Mouse (Mus musculus) midbrain, embryonic 16.5 days (tissue): Measurements from ENCODE around the gene March9. TPM values are rescaled to one million over a fixed set of nuclear protein-coding genes. Genes with fewer than 3 reads are reported as not detected.
A peak's percentile ranks its signal among the peaks of the same experiment; 100 is the strongest.
"Not testable (repeated sequence)": the region's sequence is repeated elsewhere in the genome, so short reads cannot be mapped to it uniquely, and the experiment has no call there.

Experiments
- ATAC-seq: fragments of 200-750 bp; cut with Nextera tagmentation; 2 replicates; pipeline ENCODE4 v1.8.0; 2017; ENCODE audit warnings: moderate TSS enrichment
- H3K27ac ChIP-seq: fragments of 300-500 bp; sonication (generic); 2 replicates; pipeline ENCODE4 v1.5.1; 2014; ENCODE audit warnings: mild to moderate bottlenecking, low read length, mixed read lengths
- H3K27me3 ChIP-seq: fragments of 300-500 bp; sonication (generic); 2 replicates; pipeline ENCODE4 v1.6.1; 2014; ENCODE audit warnings: low read depth, low read length, mixed read lengths; ENCODE audit not compliant: control insufficient read depth, insufficient read depth
- H3K36me3 ChIP-seq: fragments of 300-500 bp; sonication (generic); 2 replicates; pipeline ENCODE4 v1.6.1; 2014; ENCODE audit warnings: mild to moderate bottlenecking, low read length, moderate library complexity, mixed read lengths; ENCODE audit not compliant: control insufficient read depth, insufficient read depth
- H3K4me1 ChIP-seq: fragments of 300-500 bp; sonication (generic); 2 replicates; pipeline ENCODE4 v1.6.1; 2014; ENCODE audit warnings: mild to moderate bottlenecking, low read length, mixed read lengths; ENCODE audit not compliant: control insufficient read depth, insufficient read depth
- H3K4me2 ChIP-seq: fragments of 300-500 bp; sonication (generic); 2 replicates; pipeline ENCODE4 v1.6.1; 2014; ENCODE audit warnings: mild to moderate bottlenecking, low read length, mixed read lengths
- H3K4me3 ChIP-seq: fragments of 300-500 bp; sonication (generic); 2 replicates; pipeline ENCODE4 v1.5.1; 2014; ENCODE audit warnings: low read depth, mild to moderate bottlenecking, low read length, moderate library complexity, mixed read lengths
- H3K9ac ChIP-seq: fragments of 300-500 bp; sonication (generic); 2 replicates; pipeline ENCODE4 v1.6.1; 2014; ENCODE audit warnings: low read depth, low read length, mixed read lengths
- H3K9me3 ChIP-seq: fragments of 300-500 bp; sonication (generic); replicated peaks from 2 replicates; pipeline ENCODE4 v1.6.1; 2014; ENCODE audit warnings: mild to moderate bottlenecking, low read length, mixed read lengths; ENCODE audit not compliant: control insufficient read depth, poor library complexity, severe bottlenecking
- WGBS: fragments of 180-500 bp; shearing (Covaris S2); extraction: QIAGEN DNeasy Blood & Tissue Kit; methylation state at CpG from one replicate; pipeline ENCODE4 v1.1.7; 2014; 5-methylcytosine and 5-hydroxymethylcytosine counted together
- polyA plus RNA-seq: library from polyadenylated mRNA; unstranded; fragments of >200 nt; fragmentation: Nextera tagmentation; extraction: Ambion mirVana; gene quantifications from 2 replicates; pipeline ENCODE4 v1.2.1, GENCODE M21; 2015

Gene March9
- polyA plus RNA-seq, 1 experiment from 2014 or later: 6.3 TPM

DNA sequence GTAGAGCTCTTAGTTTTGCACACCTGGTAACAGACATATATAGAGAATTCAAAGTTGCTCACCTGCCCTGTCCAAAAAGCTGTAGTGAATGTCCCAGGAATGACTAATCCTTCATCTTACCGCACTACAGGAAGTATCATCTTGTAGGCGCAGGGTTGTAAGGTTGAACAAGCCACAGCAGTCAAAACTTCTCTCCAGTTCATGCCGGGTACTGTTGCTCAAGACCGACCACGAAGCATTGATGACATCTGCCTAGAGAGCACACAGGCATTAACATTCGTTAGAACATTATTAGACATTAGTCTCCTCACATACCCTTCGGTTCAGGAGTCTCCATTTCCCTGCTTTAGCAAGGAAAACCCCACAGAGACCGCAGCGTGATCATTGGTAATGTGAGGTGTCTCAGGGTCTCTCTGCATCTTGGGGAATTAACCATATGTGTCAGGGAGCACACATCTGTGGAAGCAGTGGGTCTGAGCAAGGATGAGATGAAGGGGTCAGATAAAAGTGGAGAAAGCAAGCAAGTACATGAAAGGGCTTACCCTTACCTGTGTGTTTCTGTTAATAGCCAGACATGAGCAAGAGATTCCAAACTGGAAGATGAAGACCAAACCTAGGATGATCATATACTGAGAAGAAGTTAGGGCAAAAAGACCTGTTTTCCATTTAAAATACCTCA, 8.5 kb upstream of the March9 start:
- Histone ChIP-seq H3K9ac (0 out of 2 replicates have a peak overlapping the region, but pooled peaks have one; percentile 75), H3K4me1 (peaks cover 32% of the 10 kb centered on the region), H3K27ac (peak overlapping the region; percentile 24; the same call in 1 of the 2 replicates), H3K9me3 (no peaks in the 10 kb centered on the region), H3K4me2 (peak overlapping the region; percentile 97), H3K4me3 (peak overlapping the region; percentile 49; the same call in 1 of the 2 replicates), H3K27me3 (no peaks in the 10 kb centered on the region), H3K36me3 (peaks cover 35% of the 10 kb centered on the region)
- whole genome bisulfite sequencing: 80% methylated on average over 9 of the region's 9 CpGs
- ATAC-seq: no peak

DNA sequence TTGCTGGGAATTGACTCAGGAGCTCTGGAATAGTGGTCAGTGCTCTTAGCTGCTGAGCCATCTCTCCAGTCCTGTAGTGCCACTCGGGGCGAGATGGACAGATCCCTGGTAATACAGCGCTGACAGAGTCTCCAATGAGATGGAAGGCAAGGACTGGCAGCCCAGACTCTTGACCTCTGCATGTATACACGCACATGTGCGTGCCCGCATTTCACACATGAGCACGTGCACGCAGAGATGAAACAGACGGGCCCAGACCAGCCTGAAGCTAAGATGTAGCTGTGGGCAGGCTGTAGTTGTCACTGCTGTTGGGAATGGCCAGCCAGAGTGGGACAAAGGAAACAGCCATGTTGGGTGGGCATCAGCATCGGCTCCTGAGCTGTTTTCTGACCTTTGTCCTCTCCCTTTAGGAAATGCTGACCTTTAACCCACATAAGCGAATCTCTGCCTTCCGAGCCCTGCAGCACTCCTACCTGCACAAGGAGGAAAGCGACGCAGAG, 6.6 kb upstream of the March9 start:
- no peak overlapping the region for H3K4me2 ChIP-seq
- 87% methylated on average over 14 of the region's 14 CpGs for WGBS
- H3K9ac ChIP-seq: no peak overlapping the region
- peaks cover 39% of the 10 kb centered on the region for H3K4me1 ChIP-seq
- no peak overlapping the region for H3K4me3 ChIP-seq
- H3K27ac ChIP-seq: no peak overlapping the region
- ATAC-seq: no peak
- H3K36me3 ChIP-seq: peaks cover 35% of the 10 kb centered on the region
- H3K9me3 ChIP-seq: no peaks in the 10 kb centered on the region
- no peaks in the 10 kb centered on the region for H3K27me3 ChIP-seq

DNA sequence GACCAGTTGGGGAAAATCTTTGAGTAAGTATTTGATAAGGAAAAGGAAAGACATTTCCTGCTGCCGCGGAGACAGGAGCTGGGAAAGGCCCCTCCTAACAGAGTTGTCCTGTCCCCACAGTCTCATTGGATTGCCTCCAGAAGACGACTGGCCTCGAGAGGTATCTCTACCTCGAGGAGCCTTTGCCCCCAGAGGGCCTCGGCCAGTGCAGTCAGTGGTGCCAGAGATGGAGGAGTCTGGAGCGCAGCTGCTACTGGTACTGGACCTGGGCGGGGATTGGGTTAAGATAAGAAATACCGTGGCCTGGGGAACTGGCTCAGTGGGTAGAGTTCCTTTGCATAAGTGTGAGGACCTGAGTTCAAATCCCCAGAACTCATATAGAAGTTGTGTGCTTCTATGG, 6.0 kb upstream of the March9 start:
- Histone ChIP-seq H3K9me3 (no peaks in the 10 kb centered on the region), H3K36me3 (peaks cover 35% of the 10 kb centered on the region), H3K4me1 (peaks cover 36% of the 10 kb centered on the region), H3K27ac (no peak overlapping the region), H3K4me2 (no peak overlapping the region), H3K27me3 (no peaks in the 10 kb centered on the region), H3K9ac (no peak overlapping the region), H3K4me3 (no peak overlapping the region)
- 93% methylated on average over 9 of the region's 9 CpGs for WGBS
- no peak for ATAC-seq

- Histone ChIP-seq H3K4me1 (peaks cover 31% of the 10 kb centered on the region), H3K4me3 (peak overlapping the region; percentile 75), H3K27ac (peak overlapping the region; percentile 95), H3K4me2 (peak overlapping the region; percentile 65), H3K9me3 (no peaks in the 10 kb centered on the region), H3K36me3 (peaks cover 35% of the 10 kb centered on the region), H3K9ac (peak overlapping the region; percentile 84), H3K27me3 (no peaks in the 10 kb centered on the region)
- peak; percentile 4; the same call in 1 of the 2 replicates for ATAC-seq
- 12% methylated on average over 37 of the region's 37 CpGs for WGBS
Measured at GRCm38 (mm10) chr10:127063913-127064870, 4.2 kb upstream of the March9 start.

- Histone ChIP-seq H3K9me3 (no peaks in the 10 kb centered on the region), H3K27ac (peak within 1 kb of the TSS; percentile 95), H3K9ac (peak within 1 kb of the TSS; percentile 84), H3K4me1 (peaks cover 27% of the 10 kb centered on the region), H3K27me3 (no peaks in the 10 kb centered on the region), H3K36me3 (peaks cover 34% of the 10 kb centered on the region), H3K4me2 (peak within 1 kb of the TSS; percentile 65), H3K4me3 (peak within 1 kb of the TSS; percentile 75)
- peak; percentile 86 for ATAC-seq
- WGBS: under 1% methylated on average over 44 of the region's 46 CpGs
Measured at GRCm38 (mm10) chr10:127063239-127063872, 3.4 kb upstream of the March9 start, which contains the start of gene Cdk4. TSS of gene Cdk4 (plus strand) at chr10:127063534.

GRCm38 (mm10) chr10:127062503-127062902, 2.5 kb upstream of the March9 start:
- no peak for ATAC-seq
- Histone ChIP-seq H3K9ac (no peak overlapping the region), H3K27me3 (no peaks in the 10 kb centered on the region), H3K4me3 (no peak overlapping the region), H3K27ac (peak overlapping the region; percentile 87), H3K4me2 (peak overlapping the region; percentile 54), H3K4me1 (peaks cover 31% of the 10 kb centered on the region), H3K9me3 (no peaks in the 10 kb centered on the region), H3K36me3 (peaks cover 25% of the 10 kb centered on the region)
- 77% methylated on average over 5 of the region's 5 CpGs for WGBS

- H3K4me3 ChIP-seq, H3K9ac ChIP-seq, H3K27me3 ChIP-seq, H3K9me3 ChIP-seq, ATAC-seq, H3K4me2 ChIP-seq: not testable (repeated sequence)
- H3K27ac ChIP-seq: peak overlapping the region; percentile 87
- peaks cover 32% of the 10 kb centered on the region for H3K4me1 ChIP-seq
- H3K36me3 ChIP-seq: peaks cover 27% of the 10 kb centered on the region
- 92% methylated on average over 4 of the region's 4 CpGs for WGBS
Measured at GRCm38 (mm10) chr10:127062101-127062500, 2.1 kb upstream of the March9 start.

GRCm38 (mm10) chr10:127061513-127061912, 1.5 kb upstream of the March9 start:
- H3K4me2 ChIP-seq: peak overlapping the region; percentile 82
- H3K4me3 ChIP-seq: peak overlapping the region; percentile 85; the same call in 1 of the 2 replicates
- H3K9ac ChIP-seq: peak overlapping the region; percentile 91
- no peaks in the 10 kb centered on the region for H3K27me3 ChIP-seq
- H3K4me1 ChIP-seq: peaks cover 32% of the 10 kb centered on the region
- ATAC-seq: no peak
- H3K9me3 ChIP-seq: no peaks in the 10 kb centered on the region
- peaks cover 25% of the 10 kb centered on the region for H3K36me3 ChIP-seq
- peak overlapping the region; percentile 89 for H3K27ac ChIP-seq
- WGBS: 70% methylated on average over 2 of the region's 2 CpGs
